Mouse (Mus musculus) limb, embryonic 14.5 days (tissue): Measurements from ENCODE around the gene Amhr2. TPM values are rescaled to one million over a fixed set of nuclear protein-coding genes. Genes with fewer than 3 reads are reported as not detected.

ENCODE experiments used
- ATAC-seq: fragments of 200-750 bp; cut with Nextera tagmentation; 2 replicates; pipeline ENCODE4 v1.8.0; 2017; ENCODE audit warnings: low read depth, moderate number of reproducible peaks, moderate TSS enrichment; ENCODE audit not compliant: low FRiP score
- DNase-seq: peaks from one replicate; pipeline ENCODE4 v3.0.0-alpha.2; 2015; ENCODE audit warnings: low spot score
- H3K27ac ChIP-seq: fragments of 300-500 bp; sonication (generic); replicated peaks from 2 replicates; pipeline ENCODE4 v1.5.1; 2014; ENCODE audit warnings: low read depth, mild to moderate bottlenecking, low read length, moderate library complexity, mixed read lengths
- H3K27me3 ChIP-seq: fragments of 300-500 bp; sonication (generic); 2 replicates; pipeline ENCODE4 v1.6.1; 2014; ENCODE audit warnings: low read length, mixed read lengths; ENCODE audit not compliant: control insufficient read depth, insufficient read depth
- H3K36me3 ChIP-seq: fragments of 300-500 bp; sonication (generic); 2 replicates; pipeline ENCODE4 v1.6.1; 2014; ENCODE audit warnings: mild to moderate bottlenecking, low read length, moderate library complexity, mixed read lengths; ENCODE audit not compliant: control insufficient read depth, insufficient read depth
- H3K4me1 ChIP-seq: fragments of 300-500 bp; sonication (generic); 2 replicates; pipeline ENCODE4 v1.6.1; 2014; ENCODE audit warnings: antibody characterized with exemption, low read length, mixed read lengths; ENCODE audit not compliant: control insufficient read depth, insufficient read depth
- H3K4me2 ChIP-seq: fragments of 300-500 bp; sonication (generic); replicated peaks from 2 replicates; pipeline ENCODE4 v1.6.1; 2014; ENCODE audit warnings: low read depth, mild to moderate bottlenecking, low read length, moderate library complexity; ENCODE audit not compliant: severe bottlenecking
- H3K4me3 ChIP-seq: fragments of 300-500 bp; sonication (generic); replicated peaks from 2 replicates; pipeline ENCODE4 v1.5.1; 2014; ENCODE audit warnings: low read length
- H3K9ac ChIP-seq: fragments of 300-500 bp; sonication (generic); 2 replicates; pipeline ENCODE4 v1.6.1; 2014; ENCODE audit warnings: mild to moderate bottlenecking, low read depth, low read length, moderate library complexity; ENCODE audit not compliant: severe bottlenecking
- H3K9me3 ChIP-seq: fragments of 300-500 bp; sonication (generic); 2 replicates; pipeline ENCODE4 v1.6.1; 2016; ENCODE audit warnings: low read length; ENCODE audit not compliant: control insufficient read depth
- POLR2A ChIP-seq: fragments of 200-500 bp; IDR thresholded peaks from 2 replicates; pipeline ENCODE4 v1.8.0; 2012; ENCODE audit warnings: inconsistent platforms, mild to moderate bottlenecking, moderate library complexity, borderline replicate concordance; ENCODE audit not compliant: insufficient read depth, insufficient read length; ENCODE audit errors: extremely low read depth
- WGBS: fragments of 180-500 bp; shearing (Covaris S2); extraction: QIAGEN DNeasy Blood & Tissue Kit; methylation state at CpG from one replicate; pipeline ENCODE4 v1.1.7; 2014; 5-methylcytosine and 5-hydroxymethylcytosine counted together
- polyA plus RNA-seq, 2 experiments: library from polyadenylated mRNA; depleted of rRNA in 1 of 2; stranded (reverse) in 1 of 2; unstranded in 1 of 2; fragments of >200 nt; fragmentation: Nextera tagmentation in 1 of 2; extraction: Ambion mirVana in 1 of 2; gene quantifications; 2 replicates each; pipeline versions ENCODE4 v1.2.1 to v1.2.3; 2012 to 2014

Amhr2 gene
- polyA plus RNA-seq, 2 experiments, result 0.67 to 1.1 TPM

DNA sequence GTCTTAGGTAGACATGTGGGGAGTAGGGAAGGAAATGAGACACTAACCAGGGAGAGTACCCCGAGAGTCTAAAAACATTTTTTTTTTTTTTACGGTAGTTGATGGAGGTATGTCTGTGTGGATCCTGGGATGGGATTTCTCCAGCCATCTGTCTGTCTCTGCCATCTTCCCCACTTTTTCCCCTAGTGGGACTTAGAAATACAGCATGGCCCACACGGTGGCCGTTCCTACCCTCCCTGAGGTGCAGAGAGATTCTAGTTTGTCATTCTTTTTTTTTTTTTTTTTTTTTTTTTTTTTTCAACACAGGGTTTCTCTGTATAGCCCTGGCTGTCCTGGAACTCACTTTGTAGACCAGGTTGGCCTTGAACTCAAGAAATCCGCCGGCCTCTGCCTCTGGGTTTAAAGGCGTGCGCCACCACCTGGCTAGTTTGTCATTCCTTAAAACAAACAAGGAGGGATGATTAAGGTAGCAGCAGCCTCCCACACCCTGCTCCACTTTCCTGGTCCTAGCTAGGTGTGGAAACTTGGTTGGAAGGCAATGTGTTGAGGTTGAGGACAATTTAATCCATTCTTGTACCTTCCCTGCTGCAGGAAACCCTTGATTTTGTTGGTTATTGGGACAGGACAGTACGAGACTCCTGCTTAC lies 16.4 kb downstream of the Amhr2 start:
- Histone ChIP-seq H3K9me3 (no peaks in the 10 kb centered on the region), H3K27me3 (no peaks in the 10 kb centered on the region), H3K4me1 (peaks cover 4% of the 10 kb centered on the region; the same call in 1 of the 2 replicates), H3K4me2 (no peak overlapping the region), H3K9ac (no peak overlapping the region; the same call in 1 of the 2 replicates), H3K36me3 (no peaks in the 10 kb centered on the region), H3K27ac (no peak overlapping the region), H3K4me3 (no peak overlapping the region)
- no peak for TF ChIP-seq POLR2A
- ATAC-seq (no peak), DNase-seq (no peak)
- 87% methylated on average over 9 of the region's 9 CpGs for WGBS

DNA sequence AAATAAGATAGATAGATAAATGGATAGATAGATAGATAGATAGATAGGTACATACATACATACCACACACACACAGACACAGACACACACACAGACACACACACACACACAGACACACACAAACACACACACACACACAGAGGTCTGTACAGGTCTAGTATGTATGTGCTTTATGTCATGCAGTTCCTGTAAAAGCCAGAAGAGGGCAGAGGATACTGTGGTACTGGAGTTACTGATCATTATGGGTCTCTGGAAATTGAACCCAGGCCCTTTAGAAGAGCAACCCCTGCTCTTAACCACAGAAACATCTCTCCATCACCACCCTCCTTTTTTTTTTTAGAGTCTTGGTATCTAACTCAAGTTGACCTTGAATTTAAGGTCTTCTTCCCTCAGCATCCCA lies 18.5 kb downstream of the Amhr2 start:
- Histone ChIP-seq H3K4me1 (peaks cover 4% of the 10 kb centered on the region; the same call in 1 of the 2 replicates), H3K36me3 (no peaks in the 10 kb centered on the region), H3K9ac (no peak overlapping the region), H3K4me2 (no peak overlapping the region), H3K27me3 (no peaks in the 10 kb centered on the region), H3K27ac (no peak overlapping the region), H3K9me3 (no peaks in the 10 kb centered on the region), H3K4me3 (no peak overlapping the region)
- DNase-seq (no peak), ATAC-seq (no peak)
- no peak for TF ChIP-seq POLR2A

DNA sequence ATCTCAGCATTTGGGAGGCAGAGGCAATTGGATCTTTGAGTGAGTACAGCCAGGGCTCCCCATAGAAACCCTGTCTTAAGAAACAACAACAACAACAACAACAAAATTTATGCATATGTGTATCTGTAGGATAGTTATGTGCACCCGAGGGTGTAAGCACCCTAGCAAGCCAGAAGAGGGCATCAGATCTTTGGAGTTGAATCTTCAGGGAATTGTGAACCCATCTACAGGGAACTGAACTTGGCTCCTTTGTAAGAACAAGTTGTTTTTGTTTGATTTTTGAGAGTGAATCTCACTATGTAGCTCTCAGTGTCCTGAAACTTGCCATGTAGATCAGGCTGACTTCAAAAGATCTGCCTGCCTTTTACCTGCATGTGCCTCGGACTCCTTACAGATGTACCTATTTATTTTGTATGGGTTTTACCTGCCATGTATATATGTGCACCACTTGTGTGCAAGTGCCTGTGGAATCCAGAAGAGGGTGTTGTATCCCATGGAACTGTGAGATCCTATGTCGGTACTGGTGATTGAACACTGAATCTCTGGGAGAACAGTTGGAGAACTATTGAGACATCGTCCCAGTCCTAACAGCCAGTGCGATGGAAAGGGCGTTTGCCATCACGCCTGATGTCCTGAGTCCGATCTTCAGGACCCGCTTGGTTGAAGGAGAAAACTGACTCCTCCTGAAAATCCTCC lies 23.7 kb downstream of the Amhr2 start:
- Histone ChIP-seq H3K4me3 (no peak overlapping the region), H3K9me3 (no peaks in the 10 kb centered on the region), H3K4me2 (no peak overlapping the region), H3K27me3 (no peaks in the 10 kb centered on the region), H3K27ac (no peak overlapping the region), H3K36me3 (peaks cover 5% of the 10 kb centered on the region), H3K9ac (no peak overlapping the region), H3K4me1 (peaks cover 7% of the 10 kb centered on the region; the same call in 1 of the 2 replicates)
- no peak for DNase-seq
- no peak for TF ChIP-seq POLR2A
- no peak for ATAC-seq
- WGBS, result 95% methylated on average over 9 of the region's 9 CpGs

DNA sequence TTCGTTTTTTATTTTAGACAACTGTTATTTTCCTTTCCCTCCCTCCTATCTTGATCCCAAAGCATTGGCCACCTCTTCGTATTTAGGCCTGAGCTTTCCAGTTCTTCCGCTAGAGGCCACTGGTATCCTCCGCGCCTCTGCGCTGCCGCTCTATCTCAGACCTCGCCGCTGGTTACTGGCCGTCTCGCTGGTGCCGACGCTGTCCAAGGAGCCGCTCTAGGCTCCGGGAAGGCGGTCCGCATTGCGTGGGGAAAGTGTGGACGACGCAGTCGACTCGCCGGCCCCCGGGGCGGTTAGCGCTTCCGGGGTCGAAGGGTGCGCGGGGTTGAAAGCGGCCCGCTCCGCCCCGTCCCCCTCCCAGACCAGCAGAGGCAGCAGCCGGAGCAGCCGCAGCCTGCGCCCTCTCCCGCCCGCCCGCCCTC lies 25.0 kb downstream of the Amhr2 start, which contains the start of gene Pcbp2:
Pcbp2 (plus strand) TSS at position 357 of the 422 bp plus-strand sequence.
- H3K4me2 ChIP-seq, result peak within 1 kb of the TSS; percentile 52
- H3K4me3 ChIP-seq, result peak within 1 kb of the TSS; percentile 84
- H3K9me3 ChIP-seq, result no peaks in the 10 kb centered on the region
- H3K27ac ChIP-seq, result peak within 1 kb of the TSS; percentile 98
- ATAC-seq (peak; percentile 97), DNase-seq (peak; percentile 98)
- under 1% methylated on average over 27 of the region's 40 CpGs for WGBS
- H3K36me3 ChIP-seq, result peaks cover 19% of the 10 kb centered on the region
- TF ChIP-seq POLR2A, result 0 out of 2 replicates have a peak, but pooled peaks have one; percentile 37
- H3K27me3 ChIP-seq, result no peaks in the 10 kb centered on the region
- peaks cover 7% of the 10 kb centered on the region; the same call in 1 of the 2 replicates for H3K4me1 ChIP-seq
- peak within 1 kb of the TSS; percentile 94 for H3K9ac ChIP-seq

DNA sequence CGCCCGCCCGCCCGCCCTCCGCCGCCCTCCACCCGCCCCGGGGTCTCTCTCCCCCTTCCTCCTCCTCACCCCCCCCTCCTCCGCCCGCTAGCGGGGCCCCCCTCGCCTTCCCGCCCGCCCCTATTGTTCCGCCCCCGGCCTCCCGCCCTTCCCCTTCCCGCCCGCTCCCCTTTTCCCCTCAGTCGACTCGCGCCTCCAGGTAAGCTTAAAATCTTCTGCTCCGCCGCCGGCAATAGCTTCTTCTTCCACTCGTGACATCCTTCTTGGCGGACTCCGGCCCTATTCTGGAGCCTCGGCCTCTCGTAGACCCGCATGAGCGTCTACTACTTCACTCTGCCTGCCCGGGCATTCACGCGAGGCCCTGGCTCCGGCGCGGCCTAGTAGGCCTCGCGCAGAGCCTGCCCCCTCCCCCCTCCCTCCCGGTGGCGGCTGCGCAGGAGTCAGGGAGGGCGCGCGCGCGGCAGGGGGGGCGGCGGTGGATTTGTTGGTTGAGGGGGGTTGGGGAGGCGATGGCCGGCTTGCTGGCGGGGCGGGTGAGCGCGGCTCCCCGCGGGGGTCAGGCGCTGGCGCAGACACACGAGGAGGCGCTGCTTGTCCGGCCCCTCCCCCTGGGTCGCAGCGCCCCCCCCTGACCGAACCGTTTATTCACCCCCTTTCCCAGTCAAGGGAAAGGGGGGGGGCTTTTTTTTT lies 25.6 kb downstream of the Amhr2 start:
- DNase-seq (peak; percentile 85), ATAC-seq (peak; percentile 62)
- Histone ChIP-seq H3K4me2 (peak overlapping the region; percentile 52), H3K4me1 (peaks cover 7% of the 10 kb centered on the region; the same call in 1 of the 2 replicates), H3K9ac (peak overlapping the region; percentile 94), H3K27ac (peak overlapping the region; percentile 98), H3K27me3 (no peaks in the 10 kb centered on the region), H3K36me3 (peaks cover 24% of the 10 kb centered on the region), H3K4me3 (peak overlapping the region; percentile 84), H3K9me3 (no peaks in the 10 kb centered on the region)
- 2% methylated on average over 22 of the region's 67 CpGs for WGBS
- TF ChIP-seq POLR2A, result no peak
